Mouse (Mus musculus): ENCODE data around the gene Taar7a.

- TF ChIP-seq POLR2A (IDR thresholded peaks at IDR 0.05; ENCODE audit: extremely low read depth, insufficient read depth, low read length) (no peak), CTCF (IDR thresholded peaks at IDR 0.05; ENCODE audit: extremely low read depth, insufficient read depth, low read length) (no peak)
Observed at GRCm38 (mm10) chr10:23999639-24000038, 6.4 kb upstream of the Taar7a start, which contains the start of gene Taar7b.
